Mouse (Mus musculus) lung, embryonic 16.5 days (tissue): ENCODE results near the gene Tmprss12. TPM values are rescaled to one million over a fixed set of nuclear protein-coding genes. Genes with fewer than 3 reads are reported as not detected.
"Not testable (repeated sequence)": the region's sequence is repeated elsewhere in the genome, so short reads cannot be mapped to it uniquely, and the experiment has no call there.

ENCODE experiments used
- ATAC-seq: fragments of 200-750 bp; cut with Nextera tagmentation; 2 replicates; pipeline ENCODE4 v1.8.0; 2017; ENCODE audit warnings: low read depth, mild to moderate bottlenecking, moderate library complexity
- H3K27ac ChIP-seq: fragments of 300-500 bp; sonication (generic); 2 replicates; pipeline ENCODE4 v1.5.1; 2014; ENCODE audit warnings: mild to moderate bottlenecking, control low read depth, low read length
- H3K27me3 ChIP-seq: fragments of 300-500 bp; sonication (generic); 2 replicates; pipeline ENCODE4 v1.6.1; 2014; ENCODE audit warnings: low read depth, low read length, mixed read lengths; ENCODE audit not compliant: control insufficient read depth, insufficient read depth
- H3K36me3 ChIP-seq: fragments of 300-500 bp; sonication (generic); 2 replicates; pipeline ENCODE4 v1.6.1; 2014; ENCODE audit warnings: low read length; ENCODE audit not compliant: control insufficient read depth, insufficient read depth
- H3K4me1 ChIP-seq: fragments of 300-500 bp; sonication (generic); replicated peaks from 2 replicates; pipeline ENCODE4 v1.6.1; 2014; ENCODE audit warnings: low read length, mixed read lengths; ENCODE audit not compliant: control insufficient read depth, insufficient read depth
- H3K4me2 ChIP-seq: fragments of 300-500 bp; sonication (generic); 2 replicates; pipeline ENCODE4 v1.6.1; 2014; ENCODE audit warnings: low read depth, low read length, control low read depth
- H3K4me3 ChIP-seq: fragments of 300-500 bp; sonication (generic); 2 replicates; pipeline ENCODE4 v1.5.1; 2014; ENCODE audit warnings: mild to moderate bottlenecking, low read length, control low read depth
- H3K9ac ChIP-seq: fragments of 300-500 bp; sonication (generic); 2 replicates; pipeline ENCODE4 v1.6.1; 2014; ENCODE audit warnings: low read length, control low read depth
- H3K9me3 ChIP-seq: fragments of 300-500 bp; sonication (generic); 2 replicates; pipeline ENCODE4 v1.6.1; 2016; ENCODE audit warnings: low read length; ENCODE audit not compliant: control insufficient read depth
- WGBS: fragments of 180-500 bp; shearing (Covaris S2); extraction: QIAGEN DNeasy Blood & Tissue Kit; methylation state at CpG from one replicate; pipeline ENCODE4 v1.1.7; 2014; 5-methylcytosine and 5-hydroxymethylcytosine counted together
- polyA plus RNA-seq: library from polyadenylated mRNA; unstranded; fragments of >200 nt; fragmentation: Nextera tagmentation; extraction: Ambion mirVana; gene quantifications from 2 replicates; pipeline ENCODE4 v1.2.1, GENCODE M21; 2015

Gene Tmprss12
- polyA plus RNA-seq, 1 experiment from 2014 or later, result not detected

DNA sequence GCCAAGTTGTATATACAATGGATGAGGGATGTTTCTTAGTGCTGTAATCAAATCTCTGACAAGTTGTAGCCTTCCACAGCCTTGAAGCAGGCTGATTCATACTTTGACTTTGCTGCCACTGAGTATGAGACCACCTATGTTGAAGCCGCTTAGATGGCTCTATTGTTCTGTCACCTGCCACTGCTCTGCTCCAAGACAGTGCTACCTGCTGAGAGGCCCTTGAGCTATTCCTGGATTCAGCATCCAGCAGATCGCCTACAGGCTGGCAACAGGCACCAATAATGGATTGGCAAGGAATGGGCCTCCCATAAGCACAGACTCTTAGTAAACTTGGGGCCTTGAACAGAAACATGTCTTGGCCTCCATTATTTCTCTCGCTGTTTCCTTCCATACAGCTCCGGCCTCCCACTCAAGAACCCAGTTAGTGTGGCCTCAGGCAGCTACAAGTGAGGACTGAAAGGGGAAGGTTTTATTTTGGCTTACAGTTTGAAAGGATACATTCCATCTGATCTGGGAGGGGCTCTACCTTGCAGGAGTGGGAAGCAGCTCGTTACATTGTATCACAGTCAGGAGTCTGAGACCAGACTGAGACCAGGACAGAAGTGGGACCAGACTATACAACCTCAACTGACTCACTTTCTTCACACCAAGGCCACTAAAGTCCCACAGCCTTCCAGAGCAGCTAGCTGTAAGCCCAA, 34.0 kb downstream of the Tmprss12 start:
- Histone ChIP-seq H3K4me1 (peaks cover 13% of the 10 kb centered on the region), H3K4me3 (no peak overlapping the region), H3K27ac (no peak overlapping the region), H3K36me3 (no peaks in the 10 kb centered on the region), H3K9ac (no peak overlapping the region), H3K9me3 (no peaks in the 10 kb centered on the region), H3K4me2 (no peak overlapping the region), H3K27me3 (no peaks in the 10 kb centered on the region)
- WGBS, result 90% methylated on average over 5 of the region's 5 CpGs
- no peak for ATAC-seq

DNA sequence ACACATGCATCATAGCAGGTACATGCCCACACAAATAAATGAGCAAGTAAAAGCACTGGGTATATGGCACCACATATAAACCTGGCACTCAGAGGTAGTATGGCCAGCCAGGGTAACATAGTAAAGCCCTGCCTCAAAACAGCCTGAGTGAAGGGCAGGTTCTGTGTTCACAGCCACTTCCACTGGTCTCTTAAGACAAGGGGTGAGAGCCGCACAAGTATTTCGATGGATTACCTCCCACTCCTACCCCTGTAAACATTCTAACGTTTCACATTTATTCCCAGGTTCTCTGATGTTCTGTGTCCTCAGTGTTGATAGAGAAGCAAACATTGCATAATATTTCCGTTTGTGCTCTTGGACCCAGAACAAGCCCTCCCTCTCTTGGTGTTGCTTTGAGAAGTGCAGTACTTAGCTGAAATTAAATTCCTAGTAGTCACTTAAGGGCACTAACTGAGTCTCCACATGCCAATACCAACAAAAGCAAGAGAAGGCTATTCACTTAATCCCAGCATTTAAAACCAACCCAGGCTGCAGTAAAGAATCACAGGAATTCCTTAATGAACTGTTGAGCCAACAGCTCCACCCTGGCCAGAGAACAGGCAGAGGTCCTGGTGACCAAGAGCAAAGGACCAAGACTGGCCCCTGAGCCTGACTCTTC, 37.5 kb downstream of the Tmprss12 start:
- not testable (repeated sequence) for H3K4me3 ChIP-seq, H3K9ac ChIP-seq, H3K4me2 ChIP-seq, H3K27me3 ChIP-seq, H3K36me3 ChIP-seq, H3K9me3 ChIP-seq
- WGBS, result 13% methylated on average over 4 of the region's 4 CpGs
- peak overlapping the region; percentile 88 for H3K27ac ChIP-seq
- peaks cover 21% of the 10 kb centered on the region for H3K4me1 ChIP-seq
- peak; percentile 92 for ATAC-seq

DNA sequence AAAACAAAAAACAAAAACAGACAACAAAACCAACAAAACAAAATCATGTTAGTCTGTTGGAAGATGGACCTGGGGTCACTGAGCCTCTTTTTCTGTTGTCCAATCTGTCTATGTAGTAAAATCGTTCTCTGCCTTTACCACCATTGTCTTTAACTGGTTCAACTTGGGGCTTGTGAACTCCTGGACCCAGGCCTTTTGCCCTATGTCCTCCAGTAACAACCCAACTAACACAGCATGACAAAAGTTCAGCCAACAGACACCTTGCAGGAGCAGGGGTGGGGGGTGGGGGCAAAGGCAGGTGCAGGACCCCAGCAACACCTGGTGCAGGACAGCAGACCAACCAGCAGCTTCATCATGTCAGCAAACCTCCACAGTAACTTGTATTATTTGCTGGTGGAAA, 39.2 kb downstream of the Tmprss12 start:
- H3K9ac ChIP-seq, result no peak overlapping the region
- no peaks in the 10 kb centered on the region for H3K36me3 ChIP-seq
- H3K27me3 ChIP-seq, result no peaks in the 10 kb centered on the region
- H3K4me2 ChIP-seq, result no peak overlapping the region
- H3K4me1 ChIP-seq, result peaks cover 21% of the 10 kb centered on the region
- no peak for ATAC-seq
- 91% methylated on average over 1 of the region's 1 CpGs for WGBS
- no peaks in the 10 kb centered on the region for H3K9me3 ChIP-seq
- H3K27ac ChIP-seq, result peak overlapping the region; percentile 62
- H3K4me3 ChIP-seq, result no peak overlapping the region

DNA sequence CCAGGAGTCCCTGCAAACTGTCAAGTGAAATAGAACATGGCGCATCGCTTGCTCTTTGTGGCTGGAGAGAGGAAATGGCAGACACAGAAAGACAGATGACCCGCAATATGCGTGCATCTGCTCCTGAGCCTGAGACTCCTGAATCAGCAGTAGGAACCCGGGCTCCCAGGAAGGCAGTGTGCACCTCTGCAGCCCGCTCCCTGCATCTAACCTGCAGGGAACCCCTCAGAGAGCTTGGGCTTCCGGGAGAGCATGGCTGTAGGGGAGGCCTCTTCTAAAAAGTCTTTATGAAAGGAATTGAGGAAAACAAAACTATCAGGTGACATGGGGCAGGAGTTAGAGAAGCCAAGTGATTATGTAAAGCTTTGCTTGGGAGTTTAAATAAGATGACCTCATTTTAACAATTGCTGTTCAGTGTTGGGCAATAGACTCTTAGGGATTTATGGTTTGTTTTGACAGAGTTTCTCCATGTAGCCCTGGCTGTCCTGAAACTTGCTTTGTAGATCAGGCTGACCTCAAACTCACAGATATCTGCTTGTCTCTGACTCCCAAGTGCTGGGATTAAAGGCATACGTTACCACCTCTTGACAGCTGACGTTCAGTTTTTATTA, 39.8 kb downstream of the Tmprss12 start:
- 47% methylated on average over 9 of the region's 9 CpGs for WGBS
- Histone ChIP-seq H3K36me3 (no peaks in the 10 kb centered on the region), H3K9me3 (no peaks in the 10 kb centered on the region), H3K4me3 (no peak overlapping the region), H3K4me2 (no peak overlapping the region), H3K9ac (no peak overlapping the region), H3K27ac (peak overlapping the region; percentile 62), H3K4me1 (peaks cover 21% of the 10 kb centered on the region), H3K27me3 (no peaks in the 10 kb centered on the region)
- no peak; the same call in 1 of the 2 replicates for ATAC-seq

DNA sequence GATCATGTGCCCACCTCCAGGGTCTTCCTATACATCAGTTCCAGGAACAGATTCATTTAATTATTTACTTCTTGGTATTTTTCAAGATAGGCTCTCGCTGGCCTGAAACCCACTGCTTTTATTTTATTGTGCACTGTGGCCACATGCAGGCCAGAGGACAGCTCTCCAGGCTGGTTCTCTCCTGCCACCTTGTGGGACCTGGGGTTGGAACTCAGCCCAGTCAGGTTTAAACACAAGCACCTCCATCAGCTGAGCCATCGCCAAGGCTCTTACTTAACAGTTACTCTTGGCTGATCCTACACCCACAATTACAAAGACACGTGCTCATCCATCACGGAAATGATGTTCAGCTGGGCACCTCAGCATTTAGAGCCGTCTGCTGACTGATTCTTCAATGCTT, 40.5 kb downstream of the Tmprss12 start:
- no peak for ATAC-seq
- Histone ChIP-seq H3K27me3 (no peaks in the 10 kb centered on the region), H3K9ac (no peak overlapping the region), H3K4me3 (no peak overlapping the region), H3K27ac (peak overlapping the region; percentile 34), H3K4me1 (peaks cover 21% of the 10 kb centered on the region), H3K4me2 (no peak overlapping the region), H3K9me3 (no peaks in the 10 kb centered on the region), H3K36me3 (no peaks in the 10 kb centered on the region)
- WGBS, result 34% methylated on average over 5 of the region's 5 CpGs

DNA sequence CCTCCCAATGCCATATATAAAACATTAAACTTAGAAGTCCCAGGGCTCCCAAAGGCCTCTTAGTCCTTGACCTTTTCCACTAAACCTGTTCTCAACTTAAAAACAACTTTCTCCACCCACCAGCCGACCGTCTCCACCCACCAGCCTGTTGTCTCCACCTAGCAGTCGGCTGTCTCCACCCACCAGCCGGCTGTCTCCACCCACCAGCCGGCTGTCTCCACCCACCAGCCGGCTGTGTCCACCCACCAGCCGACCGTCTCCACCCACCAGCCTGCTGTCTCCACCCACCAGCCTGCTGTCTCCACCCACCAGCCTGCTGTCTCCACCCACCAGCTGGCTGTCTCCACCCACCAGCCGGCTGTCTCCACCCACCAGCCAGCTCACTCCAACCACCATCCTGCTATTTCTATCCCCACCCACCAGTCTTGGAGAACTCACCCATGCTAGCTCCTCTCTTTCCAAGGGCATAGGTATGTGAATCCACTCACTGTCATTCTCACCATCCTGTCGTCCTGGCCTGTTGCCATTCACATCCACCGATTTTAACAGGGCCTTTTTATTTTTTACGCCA, 43.5 kb downstream of the Tmprss12 start:
- H3K4me3 ChIP-seq, result no peak overlapping the region
- H3K9me3 ChIP-seq, result no peaks in the 10 kb centered on the region
- H3K27ac ChIP-seq, result no peak overlapping the region
- no peaks in the 10 kb centered on the region for H3K36me3 ChIP-seq
- peaks cover 11% of the 10 kb centered on the region; the same call in 1 of the 2 replicates for H3K4me1 ChIP-seq
- H3K4me2 ChIP-seq, result no peak overlapping the region
- H3K9ac ChIP-seq, result no peak overlapping the region
- WGBS, result 64% methylated on average over 12 of the region's 12 CpGs
- no peak for ATAC-seq
- no peaks in the 10 kb centered on the region for H3K27me3 ChIP-seq

DNA sequence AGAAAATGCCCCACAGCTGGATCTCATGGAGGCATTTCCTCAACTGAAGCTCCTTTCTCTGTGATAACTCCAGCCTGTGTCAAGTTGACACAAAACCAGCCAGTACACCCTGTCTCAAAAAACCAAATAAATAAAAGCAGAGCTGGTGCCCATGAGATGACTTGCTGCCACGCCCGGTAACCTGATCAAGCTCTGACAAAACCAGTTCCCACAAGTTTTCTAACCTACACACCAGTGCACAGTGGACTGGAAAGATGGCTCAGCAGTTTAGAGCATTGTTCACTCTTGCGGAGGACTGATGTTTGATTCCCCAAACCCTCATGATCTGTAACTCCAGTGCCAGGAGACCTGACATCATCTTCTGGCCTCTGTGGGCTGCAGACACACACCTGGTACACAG, 44.6 kb downstream of the Tmprss12 start:
- Histone ChIP-seq H3K4me1 (peaks cover 4% of the 10 kb centered on the region; the same call in 1 of the 2 replicates), H3K27me3 (no peaks in the 10 kb centered on the region), H3K9ac (no peak overlapping the region), H3K4me3 (no peak overlapping the region), H3K4me2 (no peak overlapping the region), H3K36me3 (no peaks in the 10 kb centered on the region), H3K9me3 (no peaks in the 10 kb centered on the region), H3K27ac (no peak overlapping the region)
- 92% methylated on average over 3 of the region's 3 CpGs for WGBS
- ATAC-seq, result no peak

DNA sequence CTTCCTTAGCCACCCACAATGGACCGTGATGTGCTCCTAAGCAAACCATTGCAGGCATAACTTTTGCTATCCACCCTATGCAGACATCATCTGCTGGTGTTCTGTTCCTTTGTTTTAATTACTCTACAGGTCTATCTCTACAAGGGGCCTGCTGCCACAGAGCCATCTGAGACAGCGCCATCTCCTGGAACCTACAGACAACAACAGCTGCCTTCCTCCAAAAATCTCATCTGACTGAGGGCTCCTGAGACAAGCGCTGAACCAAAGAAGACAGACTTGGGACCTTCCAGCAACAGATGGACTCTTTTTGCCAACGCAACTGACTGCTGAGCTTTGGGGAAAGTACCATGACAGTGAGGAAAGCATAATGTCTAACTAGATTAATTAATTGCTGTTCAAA, 47.5 kb downstream of the Tmprss12 start:
- not testable (repeated sequence) for H3K27ac ChIP-seq, H3K4me1 ChIP-seq, H3K27me3 ChIP-seq, ATAC-seq, H3K36me3 ChIP-seq, H3K4me2 ChIP-seq, H3K9ac ChIP-seq, H3K4me3 ChIP-seq, H3K9me3 ChIP-seq
- WGBS, result 58% methylated on average over 3 of the region's 4 CpGs

DNA sequence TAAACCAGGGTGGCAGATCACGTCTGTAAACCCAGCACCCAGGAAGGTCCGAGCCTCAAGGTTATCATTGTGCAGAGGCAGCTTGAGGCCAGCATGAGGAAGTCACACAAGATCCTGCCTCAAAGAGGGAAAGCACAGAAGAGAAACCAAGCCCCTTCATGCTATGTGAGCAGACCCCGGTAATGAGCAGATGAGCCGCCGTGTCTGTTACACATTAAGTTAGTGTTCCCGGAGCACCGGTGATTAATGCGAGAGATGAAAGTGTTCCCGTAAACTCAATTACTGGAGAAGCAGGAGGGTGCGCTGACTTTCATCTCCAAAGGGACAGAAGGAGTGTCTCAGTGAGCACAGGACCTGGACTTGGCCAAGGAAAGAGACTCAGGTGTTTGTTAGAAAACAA, 48.7 kb downstream of the Tmprss12 start:
- not testable (repeated sequence) for H3K36me3 ChIP-seq, ATAC-seq
- 62% methylated on average over 10 of the region's 10 CpGs for WGBS

More for the DNA sequence above, 48.7 kb downstream of the Tmprss12 start:
- H3K9me3 ChIP-seq, H3K27me3 ChIP-seq, H3K4me1 ChIP-seq, H3K27ac ChIP-seq, H3K9ac ChIP-seq, H3K4me3 ChIP-seq, H3K4me2 ChIP-seq: not testable (repeated sequence)
